Mouse (Mus musculus): ENCODE results near the gene Mettl26. TPM values are rescaled to one million over a fixed set of nuclear protein-coding genes. Genes with fewer than 3 reads are reported as not detected.

Mettl26 gene
- total and polyA plus RNA-seq, 3 experiments = 12.4 to 30.2 (median 13.9) TPM

DNA sequence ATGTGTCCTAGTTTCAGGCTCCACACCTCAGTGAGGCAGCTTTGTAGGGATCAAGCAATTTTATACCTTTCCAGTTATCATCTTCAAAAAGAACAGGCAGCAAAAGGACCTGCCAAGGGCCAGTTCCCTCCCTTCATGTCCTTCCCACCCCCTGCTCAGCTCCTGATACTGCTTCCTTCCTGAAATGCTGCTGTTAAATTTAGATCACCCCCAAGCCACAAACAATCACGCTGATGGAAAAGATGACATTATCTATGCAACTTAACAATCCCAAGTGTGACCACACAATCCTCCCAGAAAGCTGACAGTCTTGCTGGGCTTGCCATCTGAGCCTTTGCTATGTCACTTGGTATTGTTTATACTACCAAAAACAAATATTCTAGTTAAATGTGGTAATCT, 39.0 kb downstream of the Mettl26 start:
- H3K36me3 ChIP-seq (replicated peaks) = peaks cover 72% of the 10 kb centered on the region

GRCm38 (mm10) chr17:25914295-25914694, 39.4 kb downstream of the Mettl26 start:
- H3K9me3 ChIP-seq (replicated peaks) = no peaks in the 10 kb centered on the region
- TF ChIP-seq TAL1 (conservative IDR thresholded peaks at IDR 0.05; ENCODE audit: low read depth, low read length) = no peak
- no peak for TF ChIP-seq GATA1 (IDR thresholded peaks at IDR 0.05; ENCODE audit: borderline replicate concordance, low read length)
- no peak for TF ChIP-seq POLR2AphosphoS5 (IDR thresholded peaks at IDR 0.05; ENCODE audit: insufficient replicate concordance, low read depth, low read length)
- no peak for TF ChIP-seq GATA2 (IDR thresholded peaks at IDR 0.05; ENCODE audit: borderline replicate concordance, low read depth, low read length)
- TF ChIP-seq CTCF (IDR thresholded peaks at IDR 0.05; ENCODE audit: low read depth, low read length) = no peak
- ATAC-seq (ENCODE audit: extremely low read depth, insufficient number of reproducible peaks, low FRiP score, poor library complexity, severe bottlenecking) (no peak), DNase-seq (ENCODE audit: low spot score) (no peak)
- H3K36me3 ChIP-seq (replicated peaks) = peaks cover 72% of the 10 kb centered on the region
- H3K27me3 ChIP-seq (ENCODE audit: insufficient read depth, low read length) = no peaks in the 10 kb centered on the region
- H3K4me3 ChIP-seq (ENCODE audit: low read depth, low read length) = no peak overlapping the region
- peaks cover 55% of the 10 kb centered on the region for H3K4me1 ChIP-seq (ENCODE audit: insufficient read depth, low read depth, low read length)

More for the DNA sequence above, 39.0 kb downstream of the Mettl26 start:
- Histone ChIP-seq H3K9me3 (replicated peaks) (no peaks in the 10 kb centered on the region), H3K4me3 (ENCODE audit: low read depth, low read length) (no peak overlapping the region), H3K27me3 (ENCODE audit: insufficient read depth, low read length) (no peaks in the 10 kb centered on the region), H3K4me1 (ENCODE audit: insufficient read depth, low read depth, low read length) (peaks cover 51% of the 10 kb centered on the region)
- ATAC-seq (ENCODE audit: extremely low read depth, insufficient number of reproducible peaks, low FRiP score, poor library complexity, severe bottlenecking) = no peak; the same call in 1 of the 2 replicates
- TF ChIP-seq CTCF (IDR thresholded peaks at IDR 0.05; ENCODE audit: low read depth, low read length) (no peak), GATA1 (IDR thresholded peaks at IDR 0.05; ENCODE audit: borderline replicate concordance, low read length) (no peak), GATA2 (IDR thresholded peaks at IDR 0.05; ENCODE audit: borderline replicate concordance, low read depth, low read length) (no peak), TAL1 (conservative IDR thresholded peaks at IDR 0.05; ENCODE audit: low read depth, low read length) (no peak), POLR2AphosphoS5 (IDR thresholded peaks at IDR 0.05; ENCODE audit: insufficient replicate concordance, low read depth, low read length) (no peak)
- DNase-seq (ENCODE audit: low spot score) = no peak

- DNase-seq (ENCODE audit: low spot score) (no peak), ATAC-seq (ENCODE audit: extremely low read depth, insufficient number of reproducible peaks, low FRiP score, poor library complexity, severe bottlenecking) (no peak)
- Histone ChIP-seq H3K4me1 (ENCODE audit: insufficient read depth, low read depth, low read length) (peaks cover 59% of the 10 kb centered on the region), H3K4me3 (ENCODE audit: low read depth, low read length) (no peak overlapping the region), H3K27me3 (ENCODE audit: insufficient read depth, low read length) (no peaks in the 10 kb centered on the region), H3K9me3 (replicated peaks) (no peaks in the 10 kb centered on the region), H3K36me3 (replicated peaks) (peaks cover 57% of the 10 kb centered on the region)
- no peak for TF ChIP-seq GATA1 (IDR thresholded peaks at IDR 0.05; ENCODE audit: borderline replicate concordance, low read length)
- TF ChIP-seq CTCF (IDR thresholded peaks at IDR 0.05; ENCODE audit: low read depth, low read length) = no peak
- no peak for TF ChIP-seq TAL1 (conservative IDR thresholded peaks at IDR 0.05; ENCODE audit: low read depth, low read length)
These were observed 42.2 kb downstream of the Mettl26 start for GRCm38 (mm10) chr17:25916931-25917647.

- Histone ChIP-seq H3K36me3 (replicated peaks) (peaks cover 56% of the 10 kb centered on the region), H3K4me1 (ENCODE audit: insufficient read depth, low read depth, low read length) (peaks cover 59% of the 10 kb centered on the region), H3K27me3 (ENCODE audit: insufficient read depth, low read length) (no peaks in the 10 kb centered on the region), H3K9me3 (replicated peaks) (no peaks in the 10 kb centered on the region), H3K4me3 (ENCODE audit: low read depth, low read length) (peak overlapping the region; percentile 99)
- ATAC-seq (ENCODE audit: extremely low read depth, insufficient number of reproducible peaks, low FRiP score, poor library complexity, severe bottlenecking) = no peak
- TF ChIP-seq POLR2AphosphoS5 (IDR thresholded peaks at IDR 0.05; ENCODE audit: insufficient replicate concordance, low read depth, low read length) (no peak), TAL1 (conservative IDR thresholded peaks at IDR 0.05; ENCODE audit: low read depth, low read length) (no peak), CTCF (IDR thresholded peaks at IDR 0.05; ENCODE audit: low read depth, low read length) (no peak), GATA1 (IDR thresholded peaks at IDR 0.05; ENCODE audit: borderline replicate concordance, low read length) (no peak)
- no peak for DNase-seq (ENCODE audit: low spot score)
These were observed 43.3 kb downstream of the Mettl26 start for GRCm38 (mm10) chr17:25918037-25918750.

GRCm38 (mm10) chr17:25919144-25919785, 44.4 kb downstream of the Mettl26 start, which contains the start of gene Rab40c:
Gene Rab40c (minus strand): TSS chr17:25919727.
- peaks cover 48% of the 10 kb centered on the region for H3K4me1 ChIP-seq (ENCODE audit: insufficient read depth, low read depth, low read length)
- peaks cover 53% of the 10 kb centered on the region for H3K36me3 ChIP-seq (replicated peaks)
- H3K27me3 ChIP-seq (ENCODE audit: insufficient read depth, low read length) = no peaks in the 10 kb centered on the region
- H3K4me3 ChIP-seq (ENCODE audit: low read depth, low read length) = peak within 1 kb of the TSS; percentile 99
- TF ChIP-seq GATA1 (IDR thresholded peaks at IDR 0.05; ENCODE audit: borderline replicate concordance, low read length) (no peak), GATA2 (IDR thresholded peaks at IDR 0.05; ENCODE audit: borderline replicate concordance, low read depth, low read length) (no peak), CTCF (IDR thresholded peaks at IDR 0.05; ENCODE audit: low read depth, low read length) (no peak), TAL1 (conservative IDR thresholded peaks at IDR 0.05; ENCODE audit: low read depth, low read length) (no peak), POLR2AphosphoS5 (IDR thresholded peaks at IDR 0.05; ENCODE audit: insufficient replicate concordance, low read depth, low read length) (no peak)
- ATAC-seq (ENCODE audit: extremely low read depth, insufficient number of reproducible peaks, low FRiP score, poor library complexity, severe bottlenecking) (no peak), DNase-seq (ENCODE audit: low spot score) (peak; percentile 37)
- no peaks in the 10 kb centered on the region for H3K9me3 ChIP-seq (replicated peaks)
